Mouse (Mus musculus): ENCODE data around the gene Pan2.

- TF ChIP-seq CTCF (IDR thresholded peaks at IDR 0.05; ENCODE audit: low read depth, low read length) (no peak), POLR2A (IDR thresholded peaks at IDR 0.05; ENCODE audit: insufficient read depth, low read length) (no peak), EP300 (IDR thresholded peaks at IDR 0.05; ENCODE audit: insufficient read depth, low read depth, low read length) (no peak)
Measured at GRCm38 (mm10) chr10:128310177-128310576, 7.0 kb downstream of the Pan2 start.
